Mouse (Mus musculus) ovary, adult 10 weeks (tissue): ENCODE data around the gene Btnl9. TPM values are rescaled to one million over a fixed set of nuclear protein-coding genes. Genes with fewer than 3 reads are reported as not detected.

Experiments used
- polyA plus RNA-seq: library from polyadenylated mRNA; stranded (reverse); fragments of 350-450 nt; fragmentation: Illumina TruSeq; extraction: RNeasy Lipid Tissue Mini Kit (QIAGEN cat#74804); gene quantifications from one replicate; pipeline ENCODE4 v1.2.3, GENCODE M21; 2014

Btnl9 gene
- polyA plus RNA-seq = 5.2 TPM

GRCm38 (mm10) chr11:49186955-49187488 lies at the start of gene Btnl9:
Gene Btnl9, minus strand, starts transcription at chr11:49187159.

GRCm38 (mm10) chr11:49203129-49203768 lies 16.3 kb upstream of the Btnl9 start, which contains the start of gene Zfp62:
Gene Zfp62, plus strand, starts transcription at chr11:49203292.

GRCm38 (mm10) chr11:49154077-49154476 lies 32.9 kb downstream of the Btnl9 start, which contains the start of gene Olfr1394:
Gene Olfr1394, plus strand, starts transcription at chr11:49154377.

GRCm38 (mm10) chr11:49141974-49142373 lies 45.0 kb downstream of the Btnl9 start, which contains the start of gene Olfr1395:
Gene Olfr1395, plus strand, starts transcription at chr11:49142274.

Other genes starting within 250 kb of the Btnl9 start
- 0.68 TPM for gene Psme2b, start 241.0 kb downstream of the Btnl9 start, polyA plus RNA-seq
- gene Olfr56, start 208.3 kb downstream of the Btnl9 start, polyA plus RNA-seq = 1.6 TPM
- 2.4 TPM for gene 9930111J21Rik1, start 207.8 kb downstream of the Btnl9 start, polyA plus RNA-seq
- 0.83 TPM for gene Gm12185, start 194.9 kb downstream of the Btnl9 start, polyA plus RNA-seq
- gene Tgtp1, start 193.0 kb downstream of the Btnl9 start, polyA plus RNA-seq = 10.0 TPM
- gene 9930111J21Rik2, start 135.9 kb downstream of the Btnl9 start, polyA plus RNA-seq = 14.9 TPM
- 21.7 TPM for gene Tgtp2, start 123.0 kb downstream of the Btnl9 start, polyA plus RNA-seq
- 19.0 TPM for gene Ifi47, start 110.6 kb downstream of the Btnl9 start, polyA plus RNA-seq
- 0.20 TPM for gene Olfr1396, start 72.3 kb downstream of the Btnl9 start, polyA plus RNA-seq
- gene Olfr1395, start 44.9 kb downstream of the Btnl9 start, polyA plus RNA-seq = not detected
- not detected for gene Olfr1394, start 32.8 kb downstream of the Btnl9 start, polyA plus RNA-seq
- 234 TPM for gene Zfp62, start 16.1 kb upstream of the Btnl9 start, polyA plus RNA-seq
- 16.9 TPM for gene Mgat1, start 57.0 kb upstream of the Btnl9 start, polyA plus RNA-seq
- not detected for gene Olfr1393, start 91.1 kb upstream of the Btnl9 start, polyA plus RNA-seq
- gene Olfr1392, start 98.1 kb upstream of the Btnl9 start, polyA plus RNA-seq = not detected
- gene Olfr10, start 117.6 kb upstream of the Btnl9 start, polyA plus RNA-seq = not detected
- not detected for gene Olfr1391, start 135.6 kb upstream of the Btnl9 start, polyA plus RNA-seq
- not detected for gene Olfr1390, start 148.0 kb upstream of the Btnl9 start, polyA plus RNA-seq
- gene Olfr1389, start 235.9 kb upstream of the Btnl9 start, polyA plus RNA-seq = not detected
- gene Olfr1388, start 249.5 kb upstream of the Btnl9 start, polyA plus RNA-seq = not detected